Mouse (Mus musculus): ENCODE data around the gene Tmem242. TPM values are rescaled to one million over a fixed set of nuclear protein-coding genes. Genes with fewer than 3 reads are reported as not detected.
A peak's percentile ranks its signal among the peaks of the same experiment; 100 is the strongest.

Tmem242 gene
- polyA plus RNA-seq (2014; fragmentation: Nextera tagmentation; extraction: Ambion mirVana) = 142 and 174 TPM in 2 replicates

DNA sequence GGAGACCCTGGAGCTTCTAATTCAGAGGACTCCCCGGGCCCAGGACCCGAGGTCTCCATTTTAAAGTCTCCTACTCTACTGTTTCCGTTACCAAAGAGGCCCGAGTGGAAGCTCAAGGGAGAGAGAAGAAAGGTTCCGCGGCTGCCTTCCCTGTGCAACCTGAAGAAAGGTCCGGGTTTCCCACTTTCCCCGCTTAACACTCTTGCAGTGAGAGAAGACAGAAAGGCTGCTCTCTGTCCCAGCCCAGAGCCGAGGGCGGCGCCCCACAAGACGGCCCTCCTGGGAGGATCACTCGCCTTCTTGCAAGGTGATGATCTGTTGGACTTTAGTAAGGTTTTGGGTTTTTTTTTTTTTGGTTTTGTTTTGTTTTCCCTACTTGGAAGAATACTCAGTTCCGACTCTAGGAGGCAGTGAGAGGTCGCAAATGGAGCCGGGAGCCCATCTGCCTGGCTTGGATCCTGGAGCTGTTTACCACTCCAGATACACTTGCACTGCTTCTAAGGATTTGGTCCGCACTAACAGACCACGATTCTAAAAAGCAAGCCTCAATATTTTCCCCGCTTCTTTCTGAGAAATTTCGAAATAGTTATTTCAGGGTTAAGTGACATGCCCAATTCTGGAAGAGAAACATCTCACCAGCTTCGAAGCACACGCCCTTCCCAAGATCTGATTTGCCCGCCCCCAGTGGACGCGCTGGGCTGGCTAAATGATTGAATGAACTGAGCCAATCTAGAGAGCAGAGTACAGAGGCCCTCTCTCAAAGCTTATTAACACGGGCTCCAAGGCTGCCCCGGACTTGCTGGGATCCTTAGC is at the start of gene Tmem242:
Gene Tmem242, minus strand, starts transcription at position 101 of the 813 bp plus-strand sequence.
- no peaks in the 10 kb centered on the region for H3K9me3 ChIP-seq (ENCODE audit: control insufficient read depth, low read length)
- H3K36me3 ChIP-seq (ENCODE audit: control insufficient read depth, insufficient read depth, low read length) = peaks cover 12% of the 10 kb centered on the region
- peak within 1 kb of the TSS; percentile 81 for H3K4me3 ChIP-seq (ENCODE audit: low read length)
- peak within 1 kb of the TSS; percentile 82 for H3K4me2 ChIP-seq (replicated peaks; ENCODE audit: low read depth, low read length)
- peak; percentile 86 for ATAC-seq (ENCODE audit: low FRiP score, low TSS enrichment)
- WGBS = 1% methylated on average over 27 of the region's 27 CpGs
- peak within 1 kb of the TSS; percentile 82 for H3K9ac ChIP-seq (ENCODE audit: low read depth, low read length)
- H3K27ac ChIP-seq (ENCODE audit: low read depth, low read length) = peak within 1 kb of the TSS; percentile 76; the same call in 1 of the 2 replicates
- no peaks in the 10 kb centered on the region for H3K27me3 ChIP-seq (ENCODE audit: control insufficient read depth, insufficient read depth, low read length)
- peaks cover 11% of the 10 kb centered on the region; the same call in 1 of the 2 replicates for H3K4me1 ChIP-seq (ENCODE audit: control insufficient read depth, insufficient read depth, low read length)

DNA sequence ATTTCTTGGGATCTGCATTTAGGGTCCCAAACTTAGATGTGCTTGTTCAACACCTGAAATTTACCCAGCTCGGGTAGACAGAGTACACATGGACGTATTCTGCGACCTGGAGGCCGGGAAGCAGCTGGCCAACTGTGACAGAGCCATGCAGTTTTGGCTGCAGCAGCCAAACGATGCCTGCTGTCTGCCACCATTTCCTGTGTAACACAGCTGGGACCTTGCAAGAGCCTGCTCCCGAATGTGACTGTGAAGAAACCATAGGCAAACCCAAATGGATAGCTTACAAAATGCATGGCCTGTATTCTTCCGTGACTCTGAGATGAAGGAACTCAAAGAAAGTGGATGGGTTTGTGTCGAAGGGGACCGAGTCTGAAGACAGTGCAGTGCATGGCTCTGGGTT is 48.1 kb upstream of the Tmem242 start:
- no peaks in the 10 kb centered on the region for H3K4me1 ChIP-seq (ENCODE audit: control insufficient read depth, insufficient read depth, low read length)
- H3K36me3 ChIP-seq (ENCODE audit: control insufficient read depth, insufficient read depth, low read length) = no peaks in the 10 kb centered on the region
- no peak overlapping the region for H3K4me2 ChIP-seq (replicated peaks; ENCODE audit: low read depth, low read length)
- H3K27ac ChIP-seq (ENCODE audit: low read depth, low read length) = no peak overlapping the region
- no peaks in the 10 kb centered on the region for H3K9me3 ChIP-seq (ENCODE audit: control insufficient read depth, low read length)
- WGBS = 46% methylated on average over 9 of the region's 9 CpGs
- no peak for ATAC-seq (ENCODE audit: low FRiP score, low TSS enrichment)
- no peaks in the 10 kb centered on the region for H3K27me3 ChIP-seq (ENCODE audit: control insufficient read depth, insufficient read depth, low read length)
- no peak overlapping the region for H3K9ac ChIP-seq (ENCODE audit: low read depth, low read length)
- no peak overlapping the region for H3K4me3 ChIP-seq (ENCODE audit: low read length)

DNA sequence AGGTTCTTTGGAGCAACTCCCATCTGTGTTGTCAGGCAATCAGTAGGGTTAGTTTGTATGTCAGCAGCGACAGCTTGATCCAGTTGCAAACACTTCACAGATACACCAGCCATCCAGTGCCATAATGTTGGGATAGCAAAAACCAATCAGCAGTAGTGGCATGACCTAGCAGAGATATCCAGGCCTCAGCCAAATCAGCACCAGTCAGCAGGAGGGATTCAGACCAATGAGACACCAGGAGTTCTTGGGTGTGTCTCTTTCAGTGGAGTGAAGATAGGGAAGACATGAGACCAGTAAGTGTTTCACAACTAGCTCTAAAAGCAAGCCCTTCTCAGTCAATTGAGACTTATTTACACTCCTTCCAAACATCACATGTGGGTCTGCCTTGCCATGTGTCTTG is 44.6 kb upstream of the Tmem242 start:
- no peaks in the 10 kb centered on the region for H3K36me3 ChIP-seq (ENCODE audit: control insufficient read depth, insufficient read depth, low read length)
- no peaks in the 10 kb centered on the region for H3K9me3 ChIP-seq (ENCODE audit: control insufficient read depth, low read length)
- no peak overlapping the region for H3K4me3 ChIP-seq (ENCODE audit: low read length)
- WGBS = 97% methylated on average over 1 of the region's 1 CpGs
- H3K9ac ChIP-seq (ENCODE audit: low read depth, low read length) = no peak overlapping the region
- no peak overlapping the region for H3K4me2 ChIP-seq (replicated peaks; ENCODE audit: low read depth, low read length)
- no peaks in the 10 kb centered on the region for H3K27me3 ChIP-seq (ENCODE audit: control insufficient read depth, insufficient read depth, low read length)
- no peak overlapping the region for H3K27ac ChIP-seq (ENCODE audit: low read depth, low read length)
- no peak for ATAC-seq (ENCODE audit: low FRiP score, low TSS enrichment)
- H3K4me1 ChIP-seq (ENCODE audit: control insufficient read depth, insufficient read depth, low read length) = no peaks in the 10 kb centered on the region

DNA sequence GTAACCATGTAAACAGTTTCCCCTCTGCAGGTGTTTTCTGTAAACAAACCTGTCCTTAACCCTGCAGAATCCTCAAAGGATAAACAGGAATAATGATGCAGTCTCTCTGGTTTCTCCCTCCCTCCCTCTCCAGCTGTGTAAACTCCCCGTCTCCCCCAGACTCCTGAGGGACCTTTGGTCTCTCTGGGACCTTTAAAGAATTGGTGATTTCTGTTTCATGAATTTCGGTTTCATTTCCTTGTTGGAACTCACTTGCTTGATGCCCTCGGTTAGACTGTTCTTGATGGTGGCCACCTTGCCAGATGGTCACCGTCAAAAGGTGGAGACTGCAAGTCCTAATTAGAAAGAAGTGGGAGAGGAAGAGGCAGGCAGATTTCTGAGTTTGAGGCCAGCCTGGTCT is 43.4 kb upstream of the Tmem242 start:
- Histone ChIP-seq H3K27ac (ENCODE audit: low read depth, low read length) (no peak overlapping the region), H3K36me3 (ENCODE audit: control insufficient read depth, insufficient read depth, low read length) (no peaks in the 10 kb centered on the region), H3K4me2 (replicated peaks; ENCODE audit: low read depth, low read length) (no peak overlapping the region), H3K9ac (ENCODE audit: low read depth, low read length) (no peak overlapping the region), H3K9me3 (ENCODE audit: control insufficient read depth, low read length) (no peaks in the 10 kb centered on the region), H3K4me3 (ENCODE audit: low read length) (no peak overlapping the region), H3K27me3 (ENCODE audit: control insufficient read depth, insufficient read depth, low read length) (no peaks in the 10 kb centered on the region), H3K4me1 (ENCODE audit: control insufficient read depth, insufficient read depth, low read length) (no peaks in the 10 kb centered on the region)
- WGBS = 56% methylated on average over 4 of the region's 4 CpGs
- no peak for ATAC-seq (ENCODE audit: low FRiP score, low TSS enrichment)

DNA sequence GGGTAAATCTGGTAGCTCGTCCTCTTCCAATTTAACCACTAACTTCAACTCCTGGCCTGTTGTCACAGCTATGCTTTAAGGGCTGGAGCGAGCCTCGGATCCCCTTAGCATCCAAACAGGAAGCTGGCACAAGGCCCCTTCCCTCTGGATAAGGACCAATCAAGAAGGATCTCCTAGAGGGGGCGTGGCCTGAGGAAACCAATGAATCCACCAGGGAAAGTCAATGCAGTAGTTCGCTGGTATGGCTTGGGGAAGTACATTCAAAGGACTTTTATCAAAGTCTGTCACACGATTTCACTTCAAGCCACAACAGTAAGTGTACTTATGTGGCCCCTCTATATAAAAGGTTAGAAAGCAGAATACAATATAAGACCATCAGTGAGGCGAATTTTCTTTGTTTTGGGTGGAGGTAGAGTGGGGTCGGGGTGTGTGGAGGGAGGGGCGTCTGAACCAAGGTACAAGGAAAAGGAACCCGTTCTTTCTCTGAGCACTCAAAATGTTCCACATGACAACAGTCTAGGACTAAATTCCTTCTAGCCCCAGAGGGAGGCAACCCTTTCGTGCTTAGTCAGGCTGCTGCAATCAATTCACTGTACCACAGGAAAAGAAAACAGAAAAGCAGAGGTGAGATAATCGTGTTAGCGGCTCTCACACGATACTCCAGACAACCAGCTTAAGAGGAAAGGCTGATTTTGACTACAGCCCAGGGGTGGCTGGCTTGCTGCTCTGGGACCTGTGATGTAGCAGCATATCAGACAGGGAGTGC is 36.1 kb upstream of the Tmem242 start:
- no peaks in the 10 kb centered on the region for H3K36me3 ChIP-seq (ENCODE audit: control insufficient read depth, insufficient read depth, low read length)
- H3K4me3 ChIP-seq (ENCODE audit: low read length) = no peak overlapping the region
- no peak overlapping the region for H3K4me2 ChIP-seq (replicated peaks; ENCODE audit: low read depth, low read length)
- no peak for ATAC-seq (ENCODE audit: low FRiP score, low TSS enrichment)
- H3K9ac ChIP-seq (ENCODE audit: low read depth, low read length) = no peak overlapping the region
- no peaks in the 10 kb centered on the region for H3K9me3 ChIP-seq (ENCODE audit: control insufficient read depth, low read length)
- 73% methylated on average over 14 of the region's 14 CpGs for WGBS
- H3K27me3 ChIP-seq (ENCODE audit: control insufficient read depth, insufficient read depth, low read length) = no peaks in the 10 kb centered on the region
- no peaks in the 10 kb centered on the region for H3K4me1 ChIP-seq (ENCODE audit: control insufficient read depth, insufficient read depth, low read length)
- no peak overlapping the region for H3K27ac ChIP-seq (ENCODE audit: low read depth, low read length)

DNA sequence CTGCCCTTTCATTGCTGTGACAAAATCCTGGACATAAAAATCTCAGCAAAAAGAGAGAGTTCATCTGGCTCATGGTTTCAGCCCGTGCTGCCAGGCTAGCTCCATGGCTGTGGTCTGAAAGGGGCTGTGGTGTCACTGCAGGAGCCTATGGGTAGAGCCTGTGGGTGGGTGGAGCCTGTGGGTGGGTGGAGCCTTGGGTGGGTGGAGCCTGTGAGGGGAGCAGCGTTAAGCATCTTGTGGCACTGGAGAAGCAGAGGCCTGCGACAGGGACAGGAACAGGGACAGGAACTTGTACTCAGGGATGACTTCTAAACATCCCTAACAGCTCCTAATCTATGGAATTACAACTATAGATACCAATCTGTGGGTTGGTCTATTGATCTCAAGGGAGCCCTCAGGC is 32.2 kb upstream of the Tmem242 start:
- Histone ChIP-seq H3K4me2 (replicated peaks; ENCODE audit: low read depth, low read length) (no peak overlapping the region), H3K36me3 (ENCODE audit: control insufficient read depth, insufficient read depth, low read length) (no peaks in the 10 kb centered on the region), H3K4me3 (ENCODE audit: low read length) (no peak overlapping the region), H3K9ac (ENCODE audit: low read depth, low read length) (no peak overlapping the region), H3K9me3 (ENCODE audit: control insufficient read depth, low read length) (no peaks in the 10 kb centered on the region), H3K4me1 (ENCODE audit: control insufficient read depth, insufficient read depth, low read length) (no peaks in the 10 kb centered on the region), H3K27ac (ENCODE audit: low read depth, low read length) (no peak overlapping the region), H3K27me3 (ENCODE audit: control insufficient read depth, insufficient read depth, low read length) (no peaks in the 10 kb centered on the region)
- WGBS = 42% methylated on average over 3 of the region's 3 CpGs
- no peak for ATAC-seq (ENCODE audit: low FRiP score, low TSS enrichment)

DNA sequence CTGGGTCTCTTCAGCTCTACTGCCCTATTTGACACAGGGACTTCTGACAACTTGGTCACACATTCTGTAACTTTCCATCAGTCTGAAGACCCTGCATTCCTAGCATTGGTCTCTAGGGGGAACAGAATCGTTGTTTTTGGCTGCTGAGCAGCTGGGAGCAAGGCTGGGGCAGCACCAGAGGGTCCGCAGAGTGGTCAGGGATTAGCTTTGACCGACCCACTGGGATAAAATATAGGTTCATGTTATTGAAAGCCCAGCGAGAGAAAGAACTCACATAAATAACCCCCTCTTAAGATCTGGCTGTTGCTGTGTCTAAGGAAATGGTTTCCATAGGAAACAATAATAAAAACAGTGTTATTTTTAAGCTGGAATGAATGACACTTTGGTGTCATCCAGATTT is 27.1 kb upstream of the Tmem242 start:
- ATAC-seq (ENCODE audit: low FRiP score, low TSS enrichment) = peak; percentile 79
- Histone ChIP-seq H3K9me3 (ENCODE audit: control insufficient read depth, low read length) (no peaks in the 10 kb centered on the region), H3K4me3 (ENCODE audit: low read length) (no peak overlapping the region), H3K36me3 (ENCODE audit: control insufficient read depth, insufficient read depth, low read length) (no peaks in the 10 kb centered on the region), H3K4me2 (replicated peaks; ENCODE audit: low read depth, low read length) (no peak overlapping the region), H3K27ac (ENCODE audit: low read depth, low read length) (no peak overlapping the region), H3K4me1 (ENCODE audit: control insufficient read depth, insufficient read depth, low read length) (peaks cover 3% of the 10 kb centered on the region; the same call in 1 of the 2 replicates), H3K27me3 (ENCODE audit: control insufficient read depth, insufficient read depth, low read length) (no peaks in the 10 kb centered on the region), H3K9ac (ENCODE audit: low read depth, low read length) (no peak overlapping the region)
- WGBS = 24% methylated on average over 4 of the region's 4 CpGs

DNA sequence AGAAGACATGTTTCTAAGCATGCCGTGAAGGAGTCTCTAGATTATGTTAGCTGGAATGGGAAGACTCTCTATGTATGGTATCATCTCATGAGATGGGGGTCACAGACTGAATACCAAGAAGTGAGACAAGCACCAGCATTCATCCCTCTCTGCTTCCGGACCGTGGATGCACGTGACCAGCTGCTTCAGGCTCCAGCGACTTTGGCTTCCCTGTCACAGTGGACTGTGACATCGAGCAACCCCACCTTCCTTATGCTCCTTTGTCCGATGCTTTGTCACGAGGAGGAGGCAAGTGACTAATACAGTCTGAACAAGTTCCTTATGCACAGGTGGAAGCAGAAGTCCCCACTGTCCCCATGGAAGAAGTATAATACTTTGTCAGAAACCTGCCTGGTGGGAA is 26.7 kb upstream of the Tmem242 start:
- Histone ChIP-seq H3K4me2 (replicated peaks; ENCODE audit: low read depth, low read length) (no peak overlapping the region), H3K27me3 (ENCODE audit: control insufficient read depth, insufficient read depth, low read length) (no peaks in the 10 kb centered on the region), H3K9me3 (ENCODE audit: control insufficient read depth, low read length) (no peaks in the 10 kb centered on the region), H3K4me1 (ENCODE audit: control insufficient read depth, insufficient read depth, low read length) (peaks cover 3% of the 10 kb centered on the region; the same call in 1 of the 2 replicates), H3K9ac (ENCODE audit: low read depth, low read length) (no peak overlapping the region), H3K4me3 (ENCODE audit: low read length) (no peak overlapping the region), H3K27ac (ENCODE audit: low read depth, low read length) (no peak overlapping the region), H3K36me3 (ENCODE audit: control insufficient read depth, insufficient read depth, low read length) (no peaks in the 10 kb centered on the region)
- ATAC-seq (ENCODE audit: low FRiP score, low TSS enrichment) = peak; percentile 60; the same call in 1 of the 2 replicates
- 50% methylated on average over 8 of the region's 8 CpGs for WGBS

DNA sequence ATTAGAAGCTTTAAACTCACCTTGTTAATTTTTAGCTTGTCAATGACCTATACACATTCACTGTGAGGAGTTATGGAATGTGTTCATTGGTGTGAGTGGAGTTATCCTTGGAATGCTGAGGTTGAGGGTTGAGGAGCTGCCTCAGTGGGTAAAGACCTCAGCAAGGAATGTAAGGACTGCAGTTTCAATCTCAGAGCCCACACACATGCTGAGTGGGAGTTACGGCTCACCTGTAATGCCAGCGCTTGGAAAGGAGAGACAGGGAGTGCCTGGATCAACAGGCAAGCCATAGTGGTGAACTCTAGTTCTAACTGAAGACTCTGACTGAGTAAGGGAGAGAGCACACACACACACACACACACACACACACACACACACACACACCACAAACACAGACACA is 23.9 kb upstream of the Tmem242 start:
- Histone ChIP-seq H3K36me3 (ENCODE audit: control insufficient read depth, insufficient read depth, low read length) (no peaks in the 10 kb centered on the region), H3K4me3 (ENCODE audit: low read length) (no peak overlapping the region), H3K27me3 (ENCODE audit: control insufficient read depth, insufficient read depth, low read length) (no peaks in the 10 kb centered on the region), H3K9ac (ENCODE audit: low read depth, low read length) (no peak overlapping the region), H3K4me2 (replicated peaks; ENCODE audit: low read depth, low read length) (no peak overlapping the region), H3K4me1 (ENCODE audit: control insufficient read depth, insufficient read depth, low read length) (peaks cover 3% of the 10 kb centered on the region; the same call in 1 of the 2 replicates), H3K27ac (ENCODE audit: low read depth, low read length) (no peak overlapping the region), H3K9me3 (ENCODE audit: control insufficient read depth, low read length) (no peaks in the 10 kb centered on the region)
- WGBS = 77% methylated on average over 2 of the region's 2 CpGs
- no peak for ATAC-seq (ENCODE audit: low FRiP score, low TSS enrichment)
